Mouse (Mus musculus): ENCODE data around the gene AU041133. TPM values are rescaled to one million over a fixed set of nuclear protein-coding genes. Genes with fewer than 3 reads are reported as not detected.
"Not testable (repeated sequence)": the region's sequence is repeated elsewhere in the genome, so short reads cannot be mapped to it uniquely, and the experiment has no call there.

Gene AU041133
- total RNA-seq (2021): under 1 TPM; 0.67 to 0.77 TPM
- long read RNA-seq, experiment 1, partial matches to known transcripts: 0 of 1 reads
- long read RNA-seq, experiment 1, other reads (novel, unspliced or antisense): 1 of 1 reads
- long read RNA-seq, experiment 2: 0 reads

DNA sequence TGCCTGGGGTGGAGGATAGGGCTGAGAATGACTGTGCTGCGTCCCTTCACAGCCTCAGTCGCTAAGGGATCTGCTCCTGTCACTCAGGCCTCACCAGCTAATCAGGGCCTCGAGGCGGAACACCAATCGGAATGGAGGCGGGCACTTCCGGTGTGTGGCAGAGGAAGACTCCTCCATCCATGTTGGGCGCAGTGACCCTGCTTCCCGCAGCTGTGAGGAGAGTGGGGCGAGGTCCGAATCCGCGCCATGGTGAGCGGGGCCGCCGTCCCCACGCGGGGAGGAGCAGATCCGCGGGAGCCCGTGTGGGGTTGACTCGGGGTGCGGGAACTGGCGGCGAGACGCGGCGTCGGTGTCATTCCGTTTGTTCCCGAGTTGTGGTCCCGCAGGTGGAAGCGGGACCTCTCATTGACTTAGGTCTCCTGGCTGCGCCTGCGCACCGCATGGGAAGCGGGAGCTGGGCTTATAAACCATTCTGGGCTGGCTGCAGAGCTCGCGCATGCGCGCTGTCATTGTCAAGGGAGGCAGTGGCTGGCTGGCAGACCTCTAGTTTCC lies at the start of gene AU041133:
Gene AU041133 (plus strand): TSS at position 164 of the 552 bp plus-strand sequence.
- intact Hi-C loops (cut with DNase I): no loop called here
- TF ChIP-seq CTCF (IDR thresholded peaks at IDR 0.05): no peak
- DNase-seq: peak; percentile 82
- Histone ChIP-seq H3K4me3 (peak within 1 kb of the TSS; percentile 88), H3K27ac (peak within 1 kb of the TSS; percentile 77)

DNA sequence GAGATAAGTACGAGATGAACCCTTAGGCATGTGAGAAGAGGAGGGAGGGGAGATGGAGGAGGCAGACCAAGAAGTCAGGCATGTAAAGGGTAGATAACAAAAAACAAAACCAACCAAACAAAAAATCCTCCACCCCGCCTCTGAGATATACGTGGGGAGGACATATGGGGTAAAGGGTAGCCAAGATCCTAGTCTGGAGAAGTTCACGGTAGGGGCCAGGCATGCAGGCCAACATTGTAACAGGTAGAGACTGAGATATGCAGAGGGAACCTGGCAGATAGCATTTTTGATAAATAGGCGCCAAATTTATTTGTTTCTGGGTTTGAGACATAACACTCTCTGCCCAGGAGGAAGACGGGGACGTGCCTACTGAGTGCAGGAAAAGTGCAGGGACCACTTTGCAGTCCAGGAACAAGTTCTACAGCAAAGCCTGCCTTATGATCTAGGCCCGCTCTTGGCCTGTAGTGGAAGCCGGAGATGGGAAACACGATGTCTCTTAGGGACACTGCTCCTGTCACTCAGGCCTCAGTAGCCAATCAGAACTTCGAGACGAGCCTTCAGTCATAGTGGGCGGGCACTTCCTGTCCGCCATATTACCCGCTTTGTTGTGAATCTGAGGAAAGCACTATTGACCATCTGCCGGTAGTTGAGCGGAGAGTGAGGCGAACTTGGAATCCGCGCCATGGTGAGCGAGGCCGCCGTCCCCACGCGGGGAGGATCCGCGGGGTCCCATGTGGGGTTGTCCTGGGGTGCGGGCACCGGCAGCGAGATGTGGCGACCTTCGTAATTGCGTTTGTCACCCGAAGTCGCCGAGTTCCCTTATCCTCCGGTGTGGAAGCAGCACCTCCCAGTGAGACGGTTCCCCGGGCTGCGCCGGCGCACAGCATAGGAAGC lies 44.8 kb upstream of the AU041133 start, which contains the start of gene BC024063:
Gene BC024063 (plus strand): TSS at position 626 of the 894 bp plus-strand sequence.
- peak within 1 kb of the TSS; percentile 71 for H3K27ac ChIP-seq
- peak within 1 kb of the TSS; percentile 71 for H3K4me3 ChIP-seq
- DNase-seq: peak; percentile 52
- intact Hi-C loops (cut with DNase I): not testable (repeated sequence)

DNA sequence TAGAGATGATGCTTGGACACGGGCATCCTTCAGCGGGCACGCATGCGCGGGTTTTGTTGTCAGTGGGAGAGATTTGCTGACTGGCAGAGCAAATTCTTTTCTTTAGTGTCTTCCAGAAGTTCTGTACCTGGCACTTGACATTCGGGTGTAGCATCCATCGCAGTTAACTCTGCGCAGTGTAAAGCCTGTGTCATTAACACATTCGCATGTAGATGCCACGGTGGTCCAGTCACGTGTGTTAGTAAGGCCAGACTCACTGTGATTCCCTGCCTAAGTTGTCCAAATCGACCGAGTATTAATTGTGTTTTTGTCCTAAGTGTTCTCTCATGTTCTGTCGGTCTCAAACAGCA lies 44.2 kb upstream of the AU041133 start:
- H3K27ac ChIP-seq; DNase-seq; intact Hi-C loops (cut with DNase I): not testable (repeated sequence)
- H3K4me3 ChIP-seq: peak overlapping the region; percentile 71

DNA sequence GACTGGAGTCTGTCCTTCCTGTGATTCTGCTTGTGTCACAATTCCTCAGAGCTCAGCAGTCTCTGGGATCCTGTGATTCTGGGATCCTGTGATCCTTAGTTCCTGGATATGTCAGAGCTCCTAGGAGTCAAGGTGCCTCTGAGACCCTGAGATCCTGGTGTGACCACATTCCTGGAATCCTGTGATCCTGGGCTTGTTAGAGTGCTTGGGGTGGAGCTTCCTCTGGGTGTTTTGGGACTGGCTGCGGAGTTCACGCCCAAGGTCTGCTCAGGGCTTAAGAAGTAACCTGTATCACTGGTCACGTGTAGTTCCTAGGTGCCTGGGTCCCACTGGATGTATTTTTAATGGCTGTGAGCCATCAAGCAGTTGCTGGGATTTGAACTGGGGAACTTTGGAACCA lies 10.6 kb upstream of the AU041133 start:
- intact Hi-C loops (cut with DNase I): no loop called here
- TF ChIP-seq CTCF (IDR thresholded peaks at IDR 0.05): no peak
- no peak overlapping the region for H3K27ac ChIP-seq
- no peak overlapping the region for H3K4me3 ChIP-seq
- DNase-seq: no peak

DNA sequence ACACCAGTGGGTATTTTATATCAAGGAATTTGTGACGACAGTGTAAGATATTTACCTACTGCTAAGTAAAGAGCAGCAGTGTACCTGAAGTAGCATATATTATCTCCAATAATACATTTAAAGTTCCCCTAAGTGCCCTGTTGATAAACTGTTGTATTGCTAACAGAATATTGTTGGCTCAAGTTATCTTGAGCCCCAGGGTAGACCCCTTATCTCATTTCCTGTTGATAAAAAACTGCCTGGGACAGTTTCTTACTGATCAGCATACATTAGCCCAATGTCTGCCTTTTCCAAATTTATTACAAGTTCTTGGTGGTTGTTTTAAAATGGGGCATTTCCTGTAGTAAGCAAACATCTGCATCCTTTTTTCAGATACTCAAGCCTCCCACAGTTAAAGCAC lies 17.5 kb downstream of the AU041133 start:
- intact Hi-C loops (cut with DNase I): no loop called here
- H3K4me3 ChIP-seq: no peak overlapping the region
- no peak overlapping the region for H3K27ac ChIP-seq
- DNase-seq: no peak
- no peak for TF ChIP-seq CTCF (IDR thresholded peaks at IDR 0.05)

DNA sequence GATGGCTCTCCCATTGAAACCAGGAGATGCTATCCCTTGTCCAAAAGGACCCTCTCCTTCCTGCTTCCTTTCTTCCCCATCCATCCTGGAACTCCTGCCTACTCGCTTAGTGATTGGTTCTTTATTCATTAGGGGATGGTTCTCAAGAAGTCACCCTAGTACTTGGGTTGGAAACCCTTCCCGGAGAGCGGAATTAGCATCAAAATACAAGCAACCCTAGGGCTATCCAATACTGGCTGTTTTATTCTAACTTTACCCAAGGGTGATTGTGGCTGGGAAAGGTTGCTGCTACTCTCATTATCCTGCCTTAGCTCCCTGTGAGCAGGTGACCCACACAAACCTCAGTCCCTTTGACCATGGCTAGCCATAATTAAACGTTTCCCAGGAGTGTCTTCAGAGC lies 19.8 kb downstream of the AU041133 start:
- intact Hi-C loops (cut with DNase I): no loop called here

DNA sequence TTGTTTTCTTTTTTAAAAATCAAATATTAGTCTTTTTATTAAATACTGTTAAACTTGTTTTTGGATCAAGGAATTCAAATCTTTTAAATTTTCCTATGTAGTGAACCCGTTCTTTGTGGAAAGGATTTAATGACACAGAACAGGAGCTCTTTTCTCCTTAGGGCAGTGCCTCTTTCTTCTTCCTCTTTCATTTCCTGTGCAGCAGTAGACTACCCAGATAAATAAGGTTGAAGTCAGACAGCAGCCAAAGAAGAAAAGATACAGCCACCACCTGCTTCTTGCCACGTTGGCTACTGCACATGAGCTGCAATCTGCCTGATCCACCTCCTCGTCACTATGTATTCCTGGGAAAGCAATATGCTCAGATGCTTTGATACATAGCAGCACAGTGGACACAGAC lies 40.0 kb downstream of the AU041133 start:
- intact Hi-C loops (cut with DNase I): no loop called here
- no peak overlapping the region for H3K27ac ChIP-seq
- no peak for TF ChIP-seq CTCF (IDR thresholded peaks at IDR 0.05)
- H3K4me3 ChIP-seq: no peak overlapping the region
- DNase-seq: no peak

More for the DNA sequence above, 19.8 kb downstream of the AU041133 start:
- Histone ChIP-seq H3K4me3 (no peak overlapping the region), H3K27ac (no peak overlapping the region)
- TF ChIP-seq CTCF (IDR thresholded peaks at IDR 0.05): no peak
- DNase-seq: no peak

DNA sequence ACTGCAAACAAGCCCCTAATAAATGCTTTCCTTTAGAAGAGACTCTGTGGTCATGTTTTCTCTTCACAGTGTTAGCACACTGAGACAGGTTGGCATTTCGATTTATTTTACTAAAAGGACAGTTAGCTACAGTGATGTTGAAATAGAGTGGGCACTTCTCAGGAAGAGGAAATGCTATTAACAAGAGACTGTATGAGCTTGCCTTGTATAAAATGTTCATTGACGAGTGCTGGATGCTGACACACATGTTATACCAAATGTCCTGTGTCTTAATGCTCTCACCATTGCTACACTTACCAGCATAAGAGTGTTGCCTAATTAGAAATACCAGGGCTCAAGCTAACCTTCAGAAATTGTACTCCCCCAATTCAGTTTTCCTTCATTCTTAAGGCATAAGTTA lies 42.0 kb downstream of the AU041133 start:
- no peak overlapping the region for H3K4me3 ChIP-seq
- no peak for TF ChIP-seq CTCF (IDR thresholded peaks at IDR 0.05)
- intact Hi-C loops (cut with DNase I): loop anchor here (5.0 to 10.0 kb wide), 3 partner anchors 525 to 665 kb away; partner anchors contain the start of genes BC025920, Gm10778 and S1pr4
- DNase-seq: no peak
- H3K27ac ChIP-seq: no peak overlapping the region

DNA sequence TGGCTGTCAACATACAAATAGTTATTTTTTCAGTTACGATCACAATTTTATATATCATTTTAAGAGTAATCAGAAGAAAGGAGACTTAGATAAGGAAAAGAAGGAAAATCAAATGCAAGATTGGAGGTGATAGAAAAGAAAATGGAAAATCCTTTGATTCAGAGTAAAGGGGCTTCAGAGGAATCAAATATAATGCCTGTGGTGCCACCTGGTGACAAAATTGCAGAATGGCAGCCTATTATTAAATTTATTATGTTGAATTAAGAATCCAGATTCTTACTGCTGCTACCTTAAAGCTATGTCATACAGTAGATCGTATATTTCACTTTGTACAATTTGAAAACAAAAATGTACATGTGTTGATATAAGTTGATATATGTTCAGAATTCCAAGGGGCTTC lies 43.0 kb downstream of the AU041133 start:
- TF ChIP-seq CTCF (IDR thresholded peaks at IDR 0.05): peak; percentile 77
- no peak overlapping the region for H3K27ac ChIP-seq
- intact Hi-C loops (cut with DNase I): loop anchor here (5.0 to 10.0 kb wide), 3 partner anchors 526 to 666 kb away; partner anchors contain the start of genes BC025920, Gm10778 and S1pr4
- no peak overlapping the region for H3K4me3 ChIP-seq
- no peak for DNase-seq

DNA sequence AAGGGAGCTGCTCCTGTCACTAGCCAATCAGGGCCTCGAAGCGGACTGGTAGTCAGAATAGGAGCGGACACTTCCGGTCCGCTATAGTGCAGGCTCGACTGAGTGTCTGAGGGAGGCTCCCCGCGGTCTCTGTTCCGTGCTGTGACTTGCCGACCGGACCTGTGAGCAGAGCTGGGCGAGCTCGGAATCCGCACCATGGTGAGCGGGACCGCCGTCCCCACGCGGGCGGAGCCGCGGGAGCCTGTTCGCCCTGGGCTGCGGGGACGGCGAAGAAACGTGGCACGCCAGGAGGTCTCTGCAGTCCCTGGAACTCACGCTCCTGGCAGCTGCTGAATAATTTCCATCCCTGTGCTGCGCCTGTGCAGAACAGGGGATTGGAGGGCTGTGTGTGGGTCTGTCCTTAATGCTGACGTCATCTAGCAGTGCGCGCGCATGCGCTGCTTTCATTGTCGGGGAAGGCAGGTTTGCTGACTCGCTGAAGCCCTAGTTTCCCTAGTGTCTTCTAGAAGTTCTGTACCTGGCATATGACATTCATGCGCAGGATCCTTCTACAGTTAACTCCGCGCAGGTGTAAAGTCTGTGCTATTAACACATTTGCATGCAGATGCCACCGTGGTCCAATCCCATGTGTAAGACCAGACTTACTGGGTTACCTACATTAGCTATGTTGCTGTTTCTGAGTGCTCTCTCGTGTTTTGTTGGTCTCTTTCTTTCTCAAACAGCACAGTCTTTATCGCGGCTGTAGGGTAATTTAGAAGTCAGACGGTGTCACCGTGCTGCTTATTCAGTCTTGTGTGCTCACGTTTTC lies 50.6 kb downstream of the AU041133 start:
- H3K27ac ChIP-seq: peak overlapping the region; percentile 73
- TF ChIP-seq CTCF (IDR thresholded peaks at IDR 0.05): no peak
- DNase-seq: peak; percentile 75
- intact Hi-C loops (cut with DNase I): loop anchor here (10.0 kb wide), 2 partner anchors 534 to 674 kb away; partner anchors contain the start of genes Gm10778 and S1pr4
- peak overlapping the region; percentile 80 for H3K4me3 ChIP-seq

Other genes starting within 250 kb of the AU041133 start
- gene Zfp781, start 197.5 kb upstream of the AU041133 start, total RNA-seq (2021): under 1 TPM; 0.33 to 0.53 TPM
- 1 to 10 TPM; 1.6 to 1.9 TPM for gene Zfp873, start 79.9 kb upstream of the AU041133 start, total RNA-seq (2021)
- 1 to 10 TPM in 1 of 2 experiments, under 1 TPM in 1; 0.59 to 1.1 TPM for gene BC024063, start 44.7 kb upstream of the AU041133 start, total RNA-seq (2021)
- gene Zfp938, start 113.3 kb downstream of the AU041133 start, total RNA-seq (2021): 1 to 10 TPM; 4.0 to 4.1 TPM
- gene 4932415D10Rik, start 188.6 kb downstream of the AU041133 start, total RNA-seq (2021): not detected
- gene Gm4924, start 226.2 kb downstream of the AU041133 start, total RNA-seq (2021): 1 to 10 TPM; 1.3 to 1.8 TPM

All from gastrocnemius, adult 2 months (tissue).